Mouse (Mus musculus): ENCODE measurements around the gene Cfap97d1.
"Not testable (repeated sequence)": the region's sequence is repeated elsewhere in the genome, so short reads cannot be mapped to it uniquely, and the experiment has no call there.

Gene Cfap97d1

GRCm38 (mm10) chr11:101973496-101973895 lies 10.6 kb upstream of the Cfap97d1 start:
- DNase-seq (ENCODE audit: low read depth, low spot score) = no peak

GRCm38 (mm10) chr11:101974181-101974580 lies 9.9 kb upstream of the Cfap97d1 start:
- DNase-seq (ENCODE audit: low read depth, low spot score) = no peak

GRCm38 (mm10) chr11:101974923-101975322 lies 9.2 kb upstream of the Cfap97d1 start:
- no peak for DNase-seq (ENCODE audit: low read depth, low spot score)

DNA sequence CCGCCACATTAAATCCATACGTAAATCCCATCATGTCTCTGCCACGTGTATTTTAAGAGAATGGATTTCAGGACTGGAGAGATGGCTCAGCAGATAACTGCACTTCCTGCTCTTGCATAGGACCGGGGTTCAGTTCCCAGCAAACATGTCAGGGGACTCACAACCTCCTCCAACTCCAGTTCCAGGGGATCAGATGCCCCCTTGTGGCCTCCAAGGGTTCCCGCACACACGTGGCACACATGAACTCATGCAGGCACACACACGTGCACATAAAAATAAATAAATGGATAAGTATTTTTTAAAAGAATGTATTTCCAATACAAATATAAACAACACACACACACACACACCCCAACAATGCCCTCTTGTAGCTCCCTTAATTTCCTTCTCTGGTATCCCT lies 7.1 kb upstream of the Cfap97d1 start:
- DNase-seq (ENCODE audit: low read depth, low spot score) = no peak

- DNase-seq (ENCODE audit: low read depth, low spot score) = no peak
Observed at GRCm38 (mm10) chr11:101979140-101979539, 4.9 kb upstream of the Cfap97d1 start.

- DNase-seq (ENCODE audit: low read depth, low spot score) = no peak
Observed at GRCm38 (mm10) chr11:101980603-101981157, 3.4 kb upstream of the Cfap97d1 start.

- DNase-seq (ENCODE audit: low read depth, low spot score) = no peak
Observed at GRCm38 (mm10) chr11:101981850-101982249, 2.2 kb upstream of the Cfap97d1 start.

DNA sequence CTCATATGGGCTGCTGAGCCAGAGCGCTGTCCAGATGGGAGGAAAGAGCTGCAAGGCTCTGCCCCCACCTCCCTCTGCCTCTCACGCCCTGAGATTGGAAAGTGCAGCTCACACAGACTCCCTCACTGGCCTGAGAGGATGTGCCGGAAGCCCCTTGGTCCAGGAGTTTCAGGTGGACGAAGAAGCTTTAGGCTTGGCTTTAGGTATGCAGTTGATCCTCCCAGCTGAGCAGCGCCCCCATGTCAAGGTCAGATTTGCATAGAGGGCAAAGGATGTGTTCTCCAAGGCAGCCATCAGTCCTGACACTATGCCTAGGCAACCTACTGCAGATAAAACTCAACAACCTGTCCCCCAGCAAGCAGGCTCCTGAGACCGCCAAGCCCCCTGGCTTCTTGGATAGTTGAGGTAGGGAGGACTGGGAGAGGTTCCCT lies 1.1 kb upstream of the Cfap97d1 start:
- DNase-seq (ENCODE audit: low read depth, low spot score) = no peak

GRCm38 (mm10) chr11:101983431-101983921 lies 603 bp upstream of the Cfap97d1 start:
- DNase-seq (ENCODE audit: low read depth, low spot score) = no peak

- DNase-seq (ENCODE audit: low read depth, low spot score) = not testable (repeated sequence)
Observed at GRCm38 (mm10) chr11:101985450-101985849, 1.4 kb downstream of the Cfap97d1 start.

GRCm38 (mm10) chr11:101985990-101986389 lies 1.9 kb downstream of the Cfap97d1 start:
- peak; percentile 68 for DNase-seq (ENCODE audit: low read depth, low spot score)

DNA sequence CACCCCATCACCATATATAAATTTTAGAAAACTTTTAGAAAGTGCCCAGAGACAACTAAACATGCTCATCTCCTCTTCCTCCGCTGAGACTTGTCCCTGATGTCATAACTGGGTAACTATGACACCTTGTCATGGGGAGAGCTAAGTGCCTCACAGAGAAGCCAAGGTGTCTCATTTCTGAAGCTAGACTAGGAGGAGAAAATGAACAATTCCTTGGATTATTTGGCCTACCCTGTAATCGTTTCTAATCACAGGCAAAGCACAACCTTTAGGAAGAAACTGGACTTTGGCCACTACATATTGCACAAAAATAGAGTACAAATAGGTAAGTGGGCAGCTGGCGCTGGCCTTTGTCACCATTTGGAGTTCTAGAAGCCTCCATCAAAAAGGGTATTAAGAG lies 2.8 kb downstream of the Cfap97d1 start, which contains the start of gene Dusp3:
Gene Dusp3 (minus strand): TSS at position 101 of the 400 bp plus-strand sequence.
- no peak for DNase-seq (ENCODE audit: low read depth, low spot score)

- DNase-seq (ENCODE audit: low read depth, low spot score) = no peak
Observed at GRCm38 (mm10) chr11:101990244-101990643, 6.2 kb downstream of the Cfap97d1 start.

DNA sequence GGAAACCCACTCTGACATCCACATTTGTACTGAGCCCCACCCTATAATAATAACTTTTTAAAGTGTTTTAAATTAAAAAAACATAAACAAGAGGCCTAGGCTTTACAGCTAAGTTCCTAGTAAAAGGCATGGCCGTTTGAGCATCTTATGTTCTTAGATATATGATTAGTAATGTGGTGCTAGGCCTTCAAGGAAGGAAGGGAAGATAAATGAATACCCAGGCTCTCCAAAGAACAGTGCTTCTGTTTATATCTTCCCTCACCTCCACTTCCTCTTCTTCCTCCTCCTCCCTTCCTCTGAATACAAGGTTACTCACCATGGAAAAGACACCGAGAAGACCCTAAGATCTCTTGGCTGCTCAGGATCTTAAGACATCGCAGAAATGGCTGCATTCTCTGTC lies 7.7 kb downstream of the Cfap97d1 start:
- no peak for DNase-seq (ENCODE audit: low read depth, low spot score)

DNA sequence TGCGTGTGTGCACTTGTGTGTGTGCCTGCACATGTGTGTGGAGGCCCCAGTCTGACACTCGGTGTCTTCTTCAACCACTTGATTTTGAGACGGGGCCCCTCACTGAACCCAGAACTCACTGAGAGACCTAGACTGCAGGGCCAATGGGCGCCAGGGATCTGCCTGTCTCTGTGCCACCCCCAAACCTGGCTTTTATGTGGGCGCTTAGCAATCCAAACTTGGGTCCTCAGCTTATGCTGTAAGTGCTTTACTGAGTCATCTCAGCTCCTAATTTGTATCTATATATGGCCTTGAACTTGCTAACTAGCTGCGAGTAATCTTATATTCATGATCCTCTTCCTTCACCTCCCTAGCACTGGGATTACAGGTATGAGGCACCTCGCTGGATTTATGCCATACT lies 8.3 kb downstream of the Cfap97d1 start:
- DNase-seq (ENCODE audit: low read depth, low spot score) = peak; percentile 70

DNA sequence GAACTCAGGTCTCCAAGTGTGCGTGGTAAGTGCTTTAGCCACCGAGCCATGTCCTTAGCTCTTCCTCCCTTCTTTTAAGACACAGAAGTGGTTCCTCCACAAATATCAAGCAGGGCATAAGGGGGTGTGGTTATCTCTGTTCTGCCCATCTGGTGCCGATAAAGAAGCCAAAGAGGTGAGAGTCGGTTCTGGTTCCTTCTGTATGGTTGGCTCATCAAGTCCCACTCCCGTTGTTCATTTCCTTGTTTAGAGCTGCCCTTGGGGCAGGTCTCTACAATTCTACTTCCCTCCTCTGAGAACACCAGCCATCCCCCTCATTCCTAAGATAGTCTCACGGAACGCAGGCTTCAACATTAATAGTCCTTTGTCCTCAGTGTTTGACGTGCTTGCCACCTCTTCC lies 10.0 kb downstream of the Cfap97d1 start:
- DNase-seq (ENCODE audit: low read depth, low spot score) = no peak

- DNase-seq (ENCODE audit: low read depth, low spot score) = no peak
Observed at GRCm38 (mm10) chr11:101995938-101996337, 11.9 kb downstream of the Cfap97d1 start.

DNA sequence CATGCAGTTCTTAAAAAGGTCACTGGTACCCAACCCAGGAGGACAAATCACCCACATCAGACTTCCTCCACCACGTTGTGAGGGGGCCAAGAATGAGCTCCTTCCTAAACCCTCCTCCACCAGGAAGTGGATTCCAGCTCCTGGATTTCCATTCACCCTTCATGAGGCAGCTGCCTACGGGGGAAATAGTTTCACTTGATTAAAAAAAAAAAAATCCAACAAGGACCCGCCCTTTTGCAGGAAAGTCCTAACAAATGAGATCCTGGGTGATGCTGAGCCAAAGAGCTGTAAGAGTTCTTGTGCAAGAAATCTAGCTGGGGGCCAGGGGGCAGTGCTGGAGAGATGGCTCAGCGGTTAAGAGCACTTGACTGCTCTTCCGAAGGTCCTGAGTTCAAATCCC lies 14.2 kb downstream of the Cfap97d1 start:
- DNase-seq (ENCODE audit: low read depth, low spot score) = no peak

- DNase-seq (ENCODE audit: low read depth, low spot score) = no peak
Observed at GRCm38 (mm10) chr11:101999466-101999865, 15.4 kb downstream of the Cfap97d1 start.

- no peak for DNase-seq (ENCODE audit: low read depth, low spot score)
Observed at GRCm38 (mm10) chr11:102004251-102004650, 20.2 kb downstream of the Cfap97d1 start.

- no peak for DNase-seq (ENCODE audit: low read depth, low spot score)
Observed at GRCm38 (mm10) chr11:102006271-102006670, 22.2 kb downstream of the Cfap97d1 start.

DNA sequence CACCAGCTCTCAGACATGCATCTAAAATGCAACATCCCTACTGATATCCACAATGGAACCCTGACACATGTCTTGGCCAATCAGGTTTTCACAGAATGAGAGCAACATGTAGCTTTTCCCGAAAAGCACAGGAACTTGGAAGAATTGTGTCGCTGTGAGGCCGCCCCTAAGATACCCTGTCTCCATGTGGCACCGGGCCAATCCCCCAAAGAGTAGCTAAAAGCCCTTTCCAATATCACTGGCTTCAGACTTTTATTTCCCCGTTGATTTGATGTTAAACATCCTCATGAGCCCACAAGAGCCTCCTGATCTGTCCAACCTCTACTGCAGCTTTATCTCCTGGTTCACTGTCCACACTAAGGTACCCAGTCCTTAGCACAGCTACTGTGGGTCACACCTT lies 22.6 kb downstream of the Cfap97d1 start:
- DNase-seq (ENCODE audit: low read depth, low spot score) = no peak

DNA sequence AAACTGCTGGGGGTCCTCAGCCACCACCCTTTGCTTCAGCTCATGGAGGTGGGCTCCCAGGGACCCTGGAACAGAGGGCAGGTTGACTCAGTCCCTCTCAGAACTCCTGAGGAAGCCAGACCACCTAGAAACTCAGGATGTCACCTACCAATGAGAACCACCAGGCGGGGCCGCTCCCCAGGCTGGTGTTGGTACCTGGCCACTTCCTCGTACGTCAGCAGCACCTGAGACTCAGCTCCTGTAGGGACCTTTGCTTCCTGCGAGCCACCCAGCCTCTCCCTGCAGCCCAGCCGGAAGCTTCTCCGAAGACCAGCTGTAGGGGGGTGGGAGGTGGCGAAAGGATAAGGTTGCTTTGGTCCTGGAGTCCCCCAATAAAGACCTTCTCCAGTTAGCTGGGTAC lies 24.3 kb downstream of the Cfap97d1 start:
- DNase-seq (ENCODE audit: low read depth, low spot score) = no peak
